Mouse (Mus musculus): Measurements from ENCODE around the gene Hormad2. TPM values are rescaled to one million over a fixed set of nuclear protein-coding genes. Genes with fewer than 3 reads are reported as not detected.

Hormad2 gene
- polyA plus RNA-seq, 1 experiment from 2014 or later: 0.18 TPM

DNA sequence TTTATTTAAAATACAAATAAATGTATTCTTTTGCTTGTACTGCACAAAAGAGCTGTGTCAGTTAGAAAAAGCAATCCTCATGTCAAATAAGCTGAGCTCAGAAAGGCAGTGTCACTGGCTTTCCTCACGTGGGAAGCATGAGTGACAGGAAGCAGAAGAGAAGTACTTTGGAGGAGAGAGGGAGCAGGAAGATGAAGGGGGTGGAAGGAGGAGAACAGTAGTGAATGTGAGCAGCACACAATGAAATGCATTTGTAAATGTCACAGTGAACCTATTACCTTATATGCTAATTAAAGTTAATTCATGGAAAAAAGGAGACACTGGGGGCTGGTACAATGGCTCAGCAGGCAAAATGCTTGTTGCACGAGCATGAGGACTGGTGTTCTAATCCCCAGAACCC, 52.9 kb downstream of the Hormad2 start:
- WGBS: 0% methylated on average over 2 of the region's 2 CpGs

DNA sequence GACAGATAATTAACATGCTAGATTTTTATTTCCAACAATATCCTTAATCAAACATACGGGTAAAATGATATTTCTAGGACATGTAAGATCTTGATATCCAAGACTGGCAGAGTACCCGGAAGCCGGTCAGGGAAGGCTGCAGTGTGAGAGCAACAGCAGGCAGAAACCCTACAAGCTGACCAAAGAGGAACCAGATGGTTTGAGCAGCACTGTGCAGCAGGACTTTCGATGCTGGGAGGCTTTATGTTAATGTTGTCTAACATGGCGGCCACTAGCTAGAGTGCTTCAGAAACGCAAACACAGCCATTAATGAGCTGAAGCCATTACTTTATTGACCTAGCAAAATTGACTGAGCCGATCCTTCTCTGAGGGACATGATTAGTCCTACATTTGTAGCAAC, 58.6 kb downstream of the Hormad2 start:
- Histone ChIP-seq H3K9ac (replicated peaks; ENCODE audit: low read depth, low read length) (no peak overlapping the region), H3K9me3 (ENCODE audit: control insufficient read depth, low read length) (no peaks in the 10 kb centered on the region), H3K4me2 (ENCODE audit: low read length) (no peak overlapping the region), H3K27ac (ENCODE audit: low read length) (no peak overlapping the region), H3K4me3 (replicated peaks; ENCODE audit: low read length) (no peak overlapping the region), H3K4me1 (replicated peaks; ENCODE audit: control insufficient read depth, insufficient read depth, low read length) (no peaks in the 10 kb centered on the region), H3K27me3 (replicated peaks; ENCODE audit: control insufficient read depth, insufficient read depth, low read length) (no peaks in the 10 kb centered on the region), H3K36me3 (ENCODE audit: control insufficient read depth, insufficient read depth) (no peaks in the 10 kb centered on the region)
- 92% methylated on average over 7 of the region's 7 CpGs for WGBS
- ATAC-seq: no peak

More for the DNA sequence above, 52.9 kb downstream of the Hormad2 start:
- Histone ChIP-seq H3K36me3 (ENCODE audit: control insufficient read depth, insufficient read depth) (no peaks in the 10 kb centered on the region), H3K4me1 (replicated peaks; ENCODE audit: control insufficient read depth, insufficient read depth, low read length) (no peaks in the 10 kb centered on the region), H3K9ac (replicated peaks; ENCODE audit: low read depth, low read length) (no peak overlapping the region), H3K27ac (ENCODE audit: low read length) (no peak overlapping the region), H3K4me3 (replicated peaks; ENCODE audit: low read length) (no peak overlapping the region), H3K27me3 (replicated peaks; ENCODE audit: control insufficient read depth, insufficient read depth, low read length) (no peaks in the 10 kb centered on the region), H3K9me3 (ENCODE audit: control insufficient read depth, low read length) (no peaks in the 10 kb centered on the region), H3K4me2 (ENCODE audit: low read length) (no peak overlapping the region)
- peak; percentile 59 for ATAC-seq

- Histone ChIP-seq H3K36me3 (ENCODE audit: control insufficient read depth, insufficient read depth) (no peaks in the 10 kb centered on the region), H3K27me3 (replicated peaks; ENCODE audit: control insufficient read depth, insufficient read depth, low read length) (no peaks in the 10 kb centered on the region), H3K4me2 (ENCODE audit: low read length) (no peak overlapping the region), H3K27ac (ENCODE audit: low read length) (no peak overlapping the region), H3K9ac (replicated peaks; ENCODE audit: low read depth, low read length) (no peak overlapping the region), H3K4me3 (replicated peaks; ENCODE audit: low read length) (no peak overlapping the region), H3K9me3 (ENCODE audit: control insufficient read depth, low read length) (no peaks in the 10 kb centered on the region), H3K4me1 (replicated peaks; ENCODE audit: control insufficient read depth, insufficient read depth, low read length) (no peaks in the 10 kb centered on the region)
- no peak for ATAC-seq
- WGBS: 82% methylated on average over 4 of the region's 4 CpGs
Observed at GRCm38 (mm10) chr11:4379857-4380256, 61.0 kb downstream of the Hormad2 start.

DNA sequence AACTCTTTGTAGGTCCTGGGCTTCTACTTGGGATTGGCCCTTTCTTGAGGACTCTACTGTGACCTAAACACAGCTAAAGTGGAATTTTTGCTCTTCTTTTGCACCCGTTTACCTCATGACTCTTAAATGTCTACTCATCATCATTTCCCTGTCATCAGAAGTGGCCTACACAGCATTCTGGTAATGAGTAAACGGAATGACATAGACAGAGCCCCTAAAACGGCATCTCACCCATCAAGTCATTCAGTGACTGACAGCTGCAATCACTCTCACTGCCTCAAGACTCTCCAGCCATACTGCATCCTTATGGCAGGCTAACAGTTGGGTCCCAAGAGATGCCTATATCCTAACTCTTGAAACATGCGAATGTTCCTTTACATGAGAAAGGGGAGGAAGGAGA, 74.5 kb downstream of the Hormad2 start:
- no peak overlapping the region for H3K4me2 ChIP-seq (ENCODE audit: low read length)
- no peaks in the 10 kb centered on the region for H3K36me3 ChIP-seq (ENCODE audit: control insufficient read depth, insufficient read depth)
- no peak overlapping the region for H3K9ac ChIP-seq (replicated peaks; ENCODE audit: low read depth, low read length)
- 89% methylated on average over 4 of the region's 4 CpGs for WGBS
- H3K4me1 ChIP-seq (replicated peaks; ENCODE audit: control insufficient read depth, insufficient read depth, low read length): no peaks in the 10 kb centered on the region
- no peaks in the 10 kb centered on the region for H3K27me3 ChIP-seq (replicated peaks; ENCODE audit: control insufficient read depth, insufficient read depth, low read length)
- no peak overlapping the region for H3K4me3 ChIP-seq (replicated peaks; ENCODE audit: low read length)
- H3K27ac ChIP-seq (ENCODE audit: low read length): no peak overlapping the region
- ATAC-seq: no peak
- H3K9me3 ChIP-seq (ENCODE audit: control insufficient read depth, low read length): no peaks in the 10 kb centered on the region

DNA sequence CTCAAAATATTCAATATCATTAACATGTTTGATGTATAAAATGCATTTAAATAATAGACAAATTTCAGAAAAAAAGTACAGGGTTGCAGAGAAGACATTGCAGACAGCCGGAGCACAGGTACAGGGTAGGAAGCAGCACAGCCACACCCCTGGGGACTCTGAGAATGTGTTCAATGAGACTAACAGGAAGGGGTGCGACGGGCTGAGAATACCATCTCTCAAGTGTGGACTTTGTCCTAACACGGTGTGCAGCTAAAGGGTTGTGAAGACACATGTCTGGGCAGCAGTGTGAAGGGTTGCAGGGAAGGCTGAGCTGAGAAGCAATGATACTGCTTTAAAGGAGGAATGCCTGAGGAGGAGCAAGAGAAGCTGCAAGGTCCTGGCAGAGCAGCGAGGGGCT, 85.5 kb downstream of the Hormad2 start:
- no peak overlapping the region for H3K27ac ChIP-seq (ENCODE audit: low read length)
- H3K9me3 ChIP-seq (ENCODE audit: control insufficient read depth, low read length): peaks cover 2% of the 10 kb centered on the region; the same call in 1 of the 2 replicates
- 65% methylated on average over 5 of the region's 5 CpGs for WGBS
- no peaks in the 10 kb centered on the region for H3K4me1 ChIP-seq (replicated peaks; ENCODE audit: control insufficient read depth, insufficient read depth, low read length)
- H3K9ac ChIP-seq (replicated peaks; ENCODE audit: low read depth, low read length): no peak overlapping the region
- H3K4me3 ChIP-seq (replicated peaks; ENCODE audit: low read length): no peak overlapping the region
- no peaks in the 10 kb centered on the region for H3K36me3 ChIP-seq (ENCODE audit: control insufficient read depth, insufficient read depth)
- ATAC-seq: no peak
- H3K4me2 ChIP-seq (ENCODE audit: low read length): no peak overlapping the region
- H3K27me3 ChIP-seq (replicated peaks; ENCODE audit: control insufficient read depth, insufficient read depth, low read length): no peaks in the 10 kb centered on the region

DNA sequence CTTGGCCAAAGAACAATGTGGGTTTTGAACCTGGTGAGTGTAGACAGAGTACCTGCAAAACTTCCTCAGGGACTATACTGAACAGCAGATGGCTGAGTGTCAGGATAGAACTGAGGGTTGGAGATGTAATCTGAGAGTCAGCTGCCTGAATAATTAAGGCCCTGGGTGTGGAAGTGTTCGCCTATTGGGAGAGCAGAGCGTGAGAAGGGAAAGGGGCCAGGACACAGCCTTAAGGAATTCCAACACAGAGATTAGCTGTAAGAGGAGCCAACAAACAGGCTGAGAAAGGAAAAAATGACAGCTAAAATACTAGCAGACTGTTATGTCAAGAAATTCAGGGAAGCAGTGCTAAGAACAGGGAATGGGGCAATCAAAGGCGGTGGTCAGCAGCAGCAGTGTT, 88.3 kb downstream of the Hormad2 start:
- 52% methylated on average over 3 of the region's 3 CpGs for WGBS
- no peaks in the 10 kb centered on the region for H3K27me3 ChIP-seq (replicated peaks; ENCODE audit: control insufficient read depth, insufficient read depth, low read length)
- H3K4me3 ChIP-seq (replicated peaks; ENCODE audit: low read length): no peak overlapping the region
- no peak overlapping the region for H3K27ac ChIP-seq (ENCODE audit: low read length)
- no peaks in the 10 kb centered on the region for H3K4me1 ChIP-seq (replicated peaks; ENCODE audit: control insufficient read depth, insufficient read depth, low read length)
- no peaks in the 10 kb centered on the region for H3K36me3 ChIP-seq (ENCODE audit: control insufficient read depth, insufficient read depth)
- peaks cover under 1% of the 10 kb centered on the region; the same call in 1 of the 2 replicates for H3K9me3 ChIP-seq (ENCODE audit: control insufficient read depth, low read length)
- ATAC-seq: no peak
- no peak overlapping the region for H3K9ac ChIP-seq (replicated peaks; ENCODE audit: low read depth, low read length)
- no peak overlapping the region for H3K4me2 ChIP-seq (ENCODE audit: low read length)

- no peak overlapping the region for H3K9ac ChIP-seq (replicated peaks; ENCODE audit: low read depth, low read length)
- no peak overlapping the region for H3K4me3 ChIP-seq (replicated peaks; ENCODE audit: low read length)
- no peak for ATAC-seq
- no peak overlapping the region for H3K27ac ChIP-seq (ENCODE audit: low read length)
- no peaks in the 10 kb centered on the region for H3K27me3 ChIP-seq (replicated peaks; ENCODE audit: control insufficient read depth, insufficient read depth, low read length)
- H3K9me3 ChIP-seq (ENCODE audit: control insufficient read depth, low read length): no peaks in the 10 kb centered on the region
- H3K4me2 ChIP-seq (ENCODE audit: low read length): no peak overlapping the region
- 38% methylated on average over 4 of the region's 4 CpGs for WGBS
- H3K4me1 ChIP-seq (replicated peaks; ENCODE audit: control insufficient read depth, insufficient read depth, low read length): no peaks in the 10 kb centered on the region
- no peaks in the 10 kb centered on the region for H3K36me3 ChIP-seq (ENCODE audit: control insufficient read depth, insufficient read depth)
Observed at GRCm38 (mm10) chr11:4343926-4344325, 97.0 kb downstream of the Hormad2 start.

- Histone ChIP-seq H3K9ac (replicated peaks; ENCODE audit: low read depth, low read length) (no peak overlapping the region), H3K4me1 (replicated peaks; ENCODE audit: control insufficient read depth, insufficient read depth, low read length) (no peaks in the 10 kb centered on the region), H3K4me2 (ENCODE audit: low read length) (no peak overlapping the region), H3K27ac (ENCODE audit: low read length) (no peak overlapping the region), H3K4me3 (replicated peaks; ENCODE audit: low read length) (no peak overlapping the region), H3K9me3 (ENCODE audit: control insufficient read depth, low read length) (no peaks in the 10 kb centered on the region), H3K27me3 (replicated peaks; ENCODE audit: control insufficient read depth, insufficient read depth, low read length) (no peaks in the 10 kb centered on the region), H3K36me3 (ENCODE audit: control insufficient read depth, insufficient read depth) (no peaks in the 10 kb centered on the region)
- no peak for ATAC-seq
- WGBS: 51% methylated on average over 7 of the region's 7 CpGs
Observed at GRCm38 (mm10) chr11:4342027-4342426, 98.9 kb downstream of the Hormad2 start.

DNA sequence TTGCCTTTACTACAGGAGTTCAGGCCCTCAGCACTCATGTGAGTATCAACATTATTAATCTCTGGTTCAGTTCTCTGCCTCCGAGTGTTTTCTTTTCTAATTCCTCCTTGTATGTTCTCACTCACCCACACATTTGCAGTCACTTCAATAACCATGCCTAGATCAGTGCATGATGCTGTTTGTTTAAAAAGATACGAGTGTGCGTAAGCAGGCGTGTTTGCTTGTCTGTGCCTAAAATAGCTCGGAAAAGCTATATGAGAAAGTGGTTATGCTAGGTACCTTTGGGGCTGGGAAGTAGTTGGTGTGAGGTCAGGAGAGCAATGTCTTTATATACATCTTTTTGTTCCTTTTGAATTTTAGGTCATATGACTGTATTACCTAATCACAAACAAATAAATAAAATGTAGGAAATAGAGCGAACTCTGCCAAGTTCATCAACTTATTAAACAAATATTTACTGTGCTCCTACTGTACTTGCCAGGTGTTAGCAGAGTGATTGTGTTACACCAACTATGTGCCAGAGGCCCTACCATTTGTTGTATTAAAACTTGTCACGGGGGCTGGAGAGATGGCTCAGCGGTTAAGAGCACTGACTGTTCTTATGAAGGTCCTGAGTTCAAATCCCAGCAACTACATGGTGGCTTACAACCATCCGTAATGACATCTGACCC, 100.7 kb downstream of the Hormad2 start:
- no peak for ATAC-seq
- H3K4me2 ChIP-seq (ENCODE audit: low read length): no peak overlapping the region
- no peak overlapping the region for H3K9ac ChIP-seq (replicated peaks; ENCODE audit: low read depth, low read length)
- H3K9me3 ChIP-seq (ENCODE audit: control insufficient read depth, low read length): no peaks in the 10 kb centered on the region
- H3K27me3 ChIP-seq (replicated peaks; ENCODE audit: control insufficient read depth, insufficient read depth, low read length): no peaks in the 10 kb centered on the region
- H3K27ac ChIP-seq (ENCODE audit: low read length): no peak overlapping the region
- 91% methylated on average over 9 of the region's 9 CpGs for WGBS
- H3K4me1 ChIP-seq (replicated peaks; ENCODE audit: control insufficient read depth, insufficient read depth, low read length): 0 out of 2 replicates have a peak, but pooled peaks cover 2% of the 10 kb centered on the region
- no peaks in the 10 kb centered on the region for H3K36me3 ChIP-seq (ENCODE audit: control insufficient read depth, insufficient read depth)
- no peak overlapping the region for H3K4me3 ChIP-seq (replicated peaks; ENCODE audit: low read length)

- no peaks in the 10 kb centered on the region for H3K9me3 ChIP-seq (ENCODE audit: control insufficient read depth, low read length)
- H3K9ac ChIP-seq (replicated peaks; ENCODE audit: low read depth, low read length): no peak overlapping the region
- no peak overlapping the region for H3K4me3 ChIP-seq (replicated peaks; ENCODE audit: low read length)
- no peak overlapping the region for H3K27ac ChIP-seq (ENCODE audit: low read length)
- no peaks in the 10 kb centered on the region for H3K36me3 ChIP-seq (ENCODE audit: control insufficient read depth, insufficient read depth)
- H3K27me3 ChIP-seq (replicated peaks; ENCODE audit: control insufficient read depth, insufficient read depth, low read length): no peaks in the 10 kb centered on the region
- WGBS: 94% methylated on average over 1 of the region's 1 CpGs
- no peak overlapping the region for H3K4me2 ChIP-seq (ENCODE audit: low read length)
- no peak for ATAC-seq
- 0 out of 2 replicates have a peak, but pooled peaks cover 2% of the 10 kb centered on the region for H3K4me1 ChIP-seq (replicated peaks; ENCODE audit: control insufficient read depth, insufficient read depth, low read length)
Observed at GRCm38 (mm10) chr11:4339275-4339674, 101.6 kb downstream of the Hormad2 start.

All from forebrain, embryonic 16.5 days (tissue).